Mouse (Mus musculus) gastrocnemius, adult 2 months (tissue): ENCODE results near the gene St7. TPM values are rescaled to one million over a fixed set of nuclear protein-coding genes. Genes with fewer than 3 reads are reported as not detected.

Experiments used
- DNase-seq: peaks from one replicate; pipeline ENCODE4 v3.0.0; 2022
- H3K27ac ChIP-seq: fragments of 200-600 bp; 2 replicates; pipeline ENCODE4 v1.8.1; 2022; ENCODE audit warnings: mild to moderate bottlenecking
- H3K4me3 ChIP-seq: fragments of 200-600 bp; 2 replicates; pipeline ENCODE4 v1.8.1; 2022; ENCODE audit warnings: mild to moderate bottlenecking, moderate library complexity
- CTCF ChIP-seq: fragments of 200-600 bp; IDR thresholded peaks from 2 replicates; pipeline ENCODE4 v1.8.1; 2022; ENCODE audit warnings: antibody characterized with exemption, mild to moderate bottlenecking, moderate library complexity
- intact Hi-C: fragments of 180-260 bp; cut with DNase I; formaldehyde crosslinking; loops from one replicate; pipeline ENCODE4 v1.15.1; 2025
- total RNA-seq, 2 experiments: library from RNA; stranded (reverse); gene quantifications; 2 replicates each; pipeline ENCODE4 v1.2.3; 2021

The St7 gene
- total RNA-seq, 2 experiments from 2014 or later: 13.0 to 14.0 TPM

DNA sequence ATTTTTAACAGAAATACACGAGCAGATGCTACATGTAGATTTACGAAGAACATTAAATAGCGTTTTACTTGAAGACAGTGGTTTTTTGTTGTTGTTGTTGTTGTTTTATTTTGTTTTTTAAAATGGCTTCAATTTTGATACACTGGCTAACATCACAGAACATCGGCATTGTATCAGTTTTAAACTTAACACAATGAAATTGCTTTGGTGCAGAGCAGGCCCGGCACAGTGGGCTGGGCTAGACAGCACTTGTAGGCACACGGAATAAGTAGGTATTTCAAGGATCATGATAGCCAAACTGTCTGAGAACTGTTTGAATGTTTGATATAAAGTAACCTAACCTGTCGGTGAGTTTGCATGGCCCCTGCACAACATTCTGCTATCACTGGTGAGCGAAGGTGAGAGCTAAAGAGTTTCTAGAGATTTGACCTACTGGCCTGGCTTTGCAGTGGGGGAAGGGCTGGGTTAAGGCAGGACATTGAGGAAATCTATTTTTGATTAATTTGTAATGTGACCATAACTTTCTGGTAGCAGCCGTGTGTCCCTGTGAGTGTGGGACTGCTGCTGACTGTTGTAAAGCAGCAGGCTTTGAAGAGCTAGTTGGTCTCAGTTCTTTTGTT is 57.4 kb downstream of the St7 start:
- H3K27ac ChIP-seq: no peak overlapping the region
- intact Hi-C loops: no loop called here
- DNase-seq: no peak
- no peak for TF ChIP-seq CTCF
- no peak overlapping the region for H3K4me3 ChIP-seq

DNA sequence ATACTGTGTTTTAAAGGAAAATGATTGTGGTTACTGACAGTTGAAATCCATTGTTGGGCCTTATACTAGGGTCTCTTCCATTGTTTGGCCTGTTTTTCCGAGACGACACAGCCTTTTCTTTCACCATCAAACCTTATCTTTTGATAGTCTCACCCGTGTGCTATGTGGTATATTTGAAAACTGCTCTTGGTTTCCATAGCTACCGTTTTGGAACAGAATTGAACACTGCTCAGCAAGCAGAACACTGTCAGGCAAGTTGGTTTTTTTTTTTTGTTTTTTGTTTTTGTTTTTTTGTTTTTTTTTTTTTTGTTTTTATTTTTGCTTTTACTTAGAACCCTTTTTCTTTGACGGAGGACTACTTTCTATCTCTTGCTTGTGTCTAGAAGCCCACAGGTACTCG is 58.2 kb downstream of the St7 start:
- intact Hi-C loops: no loop called here
- no peak for DNase-seq
- Histone ChIP-seq H3K27ac (no peak overlapping the region), H3K4me3 (no peak overlapping the region)
- no peak for TF ChIP-seq CTCF

- intact Hi-C loops: no loop called here
- no peak for DNase-seq
- Histone ChIP-seq H3K27ac (no peak overlapping the region), H3K4me3 (no peak overlapping the region)
- TF ChIP-seq CTCF: no peak
Measured at GRCm38 (mm10) chr6:17755902-17756301, 63.2 kb downstream of the St7 start.

- DNase-seq: no peak
- intact Hi-C loops: no loop called here
- Histone ChIP-seq H3K27ac (no peak overlapping the region), H3K4me3 (peak overlapping the region; percentile 34; the same call in 1 of the 2 replicates)
- TF ChIP-seq CTCF: no peak
Measured at GRCm38 (mm10) chr6:17758568-17758967, 65.8 kb downstream of the St7 start.

GRCm38 (mm10) chr6:17763963-17764659 is 71.4 kb downstream of the St7 start:
- Histone ChIP-seq H3K4me3 (no peak overlapping the region), H3K27ac (no peak overlapping the region)
- no peak for DNase-seq
- TF ChIP-seq CTCF: no peak
- intact Hi-C loops: no loop called here

- intact Hi-C loops: no loop called here
- no peak for TF ChIP-seq CTCF
- no peak overlapping the region for H3K4me3 ChIP-seq
- H3K27ac ChIP-seq: no peak overlapping the region
- no peak for DNase-seq
Measured at GRCm38 (mm10) chr6:17764660-17764998, 71.9 kb downstream of the St7 start.

GRCm38 (mm10) chr6:17769972-17770644 is 77.4 kb downstream of the St7 start:
- no peak for DNase-seq
- Histone ChIP-seq H3K4me3 (no peak overlapping the region), H3K27ac (no peak overlapping the region)
- intact Hi-C loops: loop anchor here (5.0 kb wide), 1 partner anchor 42 kb away; no protein-coding TSS in a partner anchor
- TF ChIP-seq CTCF: no peak

GRCm38 (mm10) chr6:17770645-17771345 is 78.1 kb downstream of the St7 start:
- no peak for TF ChIP-seq CTCF

GRCm38 (mm10) chr6:17771456-17771855 is 78.7 kb downstream of the St7 start:
- no peak for DNase-seq

More at GRCm38 (mm10) chr6:17770645-17771345, 78.1 kb downstream of the St7 start:
- no peak overlapping the region for H3K4me3 ChIP-seq
- no peak for DNase-seq
- intact Hi-C loops: no loop called here
- no peak overlapping the region for H3K27ac ChIP-seq

DNA sequence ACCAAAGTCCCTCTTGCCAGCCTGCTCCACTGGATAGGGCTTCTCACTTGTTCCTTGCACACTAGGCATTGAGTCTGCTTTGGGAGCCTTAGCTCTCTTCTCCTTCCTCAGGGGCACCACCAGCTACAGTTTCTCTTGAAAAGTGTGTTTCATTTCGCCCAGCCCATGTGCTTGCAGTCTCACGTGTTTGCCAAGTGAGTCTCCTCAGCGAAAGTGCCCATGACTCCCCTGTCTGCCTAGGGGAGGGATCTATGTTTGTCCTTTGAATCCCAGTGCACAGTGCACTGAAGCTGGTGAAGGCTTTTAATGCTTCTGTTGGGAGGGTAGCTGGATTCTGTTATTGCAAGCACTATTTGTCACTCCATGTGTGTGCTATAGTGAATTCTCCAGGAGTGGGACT is 79.8 kb downstream of the St7 start:
- Histone ChIP-seq H3K4me3 (no peak overlapping the region), H3K27ac (no peak overlapping the region; the same call in 1 of the 2 replicates)
- no peak for DNase-seq
- no peak for TF ChIP-seq CTCF
- intact Hi-C loops: no loop called here

More at GRCm38 (mm10) chr6:17771456-17771855, 78.7 kb downstream of the St7 start:
- Histone ChIP-seq H3K27ac (no peak overlapping the region), H3K4me3 (no peak overlapping the region)
- intact Hi-C loops: no loop called here
- TF ChIP-seq CTCF: no peak

- Histone ChIP-seq H3K4me3 (no peak overlapping the region), H3K27ac (no peak overlapping the region)
- intact Hi-C loops: no loop called here
- DNase-seq: no peak
- no peak for TF ChIP-seq CTCF
Measured at GRCm38 (mm10) chr6:17776041-17776440, 83.3 kb downstream of the St7 start.

DNA sequence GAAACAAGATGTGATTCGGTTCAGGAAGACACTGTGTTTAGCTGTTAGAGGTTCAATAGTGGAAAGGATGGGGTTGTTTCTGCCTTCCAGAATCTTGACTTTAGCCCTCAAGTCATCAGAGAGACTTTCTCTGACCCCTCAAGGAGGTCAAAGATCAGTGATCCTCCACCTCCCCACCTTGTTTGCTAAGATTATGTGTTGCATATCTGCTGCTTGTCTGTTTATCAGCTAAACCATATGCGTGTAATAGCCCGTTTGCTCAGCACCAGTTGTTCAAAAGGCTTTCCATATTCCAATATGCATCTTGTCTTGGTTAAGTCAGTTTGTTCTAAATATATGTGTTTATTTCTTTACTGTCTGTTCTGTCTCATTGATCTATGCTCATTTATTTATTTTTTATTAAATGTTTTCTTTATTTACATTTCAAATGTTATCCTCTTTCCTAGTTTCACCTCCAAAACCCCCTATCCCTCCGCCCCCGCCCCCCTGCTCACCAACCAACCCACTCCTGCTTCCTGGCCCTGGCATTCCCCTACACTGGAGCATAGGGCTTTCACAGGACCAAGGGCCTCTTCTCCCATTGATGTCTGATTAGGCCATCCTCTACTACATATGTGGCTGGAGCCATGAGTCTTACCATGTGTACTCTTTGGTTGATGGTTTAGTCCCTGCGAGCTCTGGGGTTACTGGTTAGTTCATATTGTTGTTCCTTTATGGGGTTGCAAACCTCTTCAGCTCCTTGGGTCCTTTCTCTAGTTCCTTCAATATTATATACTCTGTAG is 84.5 kb downstream of the St7 start:
- Histone ChIP-seq H3K27ac (no peak overlapping the region), H3K4me3 (no peak overlapping the region)
- intact Hi-C loops: no loop called here
- TF ChIP-seq CTCF: no peak
- DNase-seq: no peak
